Mouse (Mus musculus): Measurements from ENCODE around the gene Acaa1a. TPM values are rescaled to one million over a fixed set of nuclear protein-coding genes. Genes with fewer than 3 reads are reported as not detected.

Acaa1a gene
- polyA plus RNA-seq, 1 experiment from 2014 or later: 125 TPM

DNA sequence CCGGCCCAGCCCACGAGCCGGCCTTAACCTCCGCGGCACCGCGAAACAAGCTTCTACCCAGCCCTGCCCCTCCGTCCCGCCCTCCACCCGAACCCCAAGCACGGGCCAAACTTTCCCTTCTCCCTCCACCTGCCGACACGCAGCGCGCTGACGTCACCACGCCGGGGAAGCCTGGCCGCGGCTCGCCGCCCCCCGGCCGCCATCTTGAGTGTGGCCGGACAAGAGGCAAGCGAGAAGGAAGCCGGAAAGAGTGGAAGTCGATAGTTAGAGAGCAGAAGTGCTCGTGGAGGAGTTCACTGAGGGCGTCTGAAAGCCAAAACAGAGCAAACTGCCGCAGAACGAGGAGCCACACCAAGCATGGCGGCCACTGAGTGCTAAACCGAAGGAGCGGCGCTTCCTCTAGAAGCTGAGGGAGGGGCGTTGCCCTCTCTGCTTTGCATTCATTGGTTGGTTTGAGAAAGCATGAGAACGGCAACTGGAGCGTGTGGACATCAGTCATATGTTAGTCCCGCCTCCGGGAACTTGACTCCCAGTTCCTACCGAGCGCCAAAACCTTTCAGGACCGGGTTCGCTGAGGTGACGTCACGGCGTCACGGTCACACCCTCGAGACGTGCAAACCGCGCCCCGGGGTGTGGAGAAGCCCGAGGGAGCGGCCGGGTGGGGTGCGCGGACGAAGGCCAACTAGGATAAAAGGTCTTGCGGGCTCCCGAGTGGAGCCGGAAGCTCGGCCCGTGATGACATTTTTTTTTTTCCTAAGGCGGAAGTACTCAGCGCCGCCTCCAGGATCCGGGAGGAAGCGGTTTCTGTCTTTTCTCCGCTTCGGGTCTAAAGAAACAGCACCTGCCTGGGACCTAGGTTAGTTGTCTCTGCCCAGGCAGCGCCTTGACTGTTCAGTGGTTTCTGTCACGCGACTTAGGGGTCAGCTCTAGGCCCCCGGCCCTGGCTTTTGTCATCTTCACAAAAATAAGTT lies 16.9 kb upstream of the Acaa1a start, which contains the start of gene Oxsr1:
Oxsr1 (minus strand) TSS at position 139 of the 971 bp plus-strand sequence.
- no peaks in the 10 kb centered on the region for H3K27me3 ChIP-seq
- H3K9ac ChIP-seq: peak within 1 kb of the TSS; percentile 83
- under 1% methylated on average over 76 of the region's 76 CpGs for WGBS
- H3K4me3 ChIP-seq: peak within 1 kb of the TSS; percentile 85
- H3K4me2 ChIP-seq: peak within 1 kb of the TSS; percentile 88
- peak within 1 kb of the TSS; percentile 94 for H3K27ac ChIP-seq (replicated peaks)
- no peaks in the 10 kb centered on the region for H3K9me3 ChIP-seq
- peaks cover 30% of the 10 kb centered on the region for H3K4me1 ChIP-seq (replicated peaks)
- H3K36me3 ChIP-seq: no peaks in the 10 kb centered on the region
- peak; percentile 99 for ATAC-seq (ENCODE audit: low FRiP score, low read depth)

DNA sequence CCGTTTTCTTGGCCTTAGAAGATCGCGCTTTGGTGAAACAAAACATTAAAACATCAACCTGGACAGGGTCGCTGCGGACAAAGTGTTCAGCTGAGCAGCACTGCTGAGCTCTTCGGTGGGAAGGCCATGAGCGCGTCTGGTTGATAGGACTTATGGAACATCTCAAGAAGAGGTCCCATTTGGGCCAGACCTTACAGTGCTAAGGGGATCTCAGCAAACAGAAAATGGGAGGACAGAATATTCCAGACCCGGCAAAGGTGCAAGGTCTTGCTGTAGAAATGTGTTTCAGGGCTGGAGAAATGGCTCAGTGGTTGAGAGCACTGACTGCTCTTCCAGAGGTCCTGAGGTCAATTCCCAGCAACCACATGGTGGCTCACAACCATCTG lies 16.2 kb upstream of the Acaa1a start:
- Histone ChIP-seq H3K4me1 (replicated peaks) (peaks cover 30% of the 10 kb centered on the region), H3K9me3 (no peaks in the 10 kb centered on the region), H3K27ac (replicated peaks) (peak overlapping the region; percentile 94), H3K9ac (peak overlapping the region; percentile 74), H3K27me3 (no peaks in the 10 kb centered on the region), H3K4me3 (peak overlapping the region; percentile 85), H3K4me2 (peak overlapping the region; percentile 88), H3K36me3 (no peaks in the 10 kb centered on the region)
- WGBS: 8% methylated on average over 9 of the region's 9 CpGs
- no peak for ATAC-seq (ENCODE audit: low FRiP score, low read depth)

DNA sequence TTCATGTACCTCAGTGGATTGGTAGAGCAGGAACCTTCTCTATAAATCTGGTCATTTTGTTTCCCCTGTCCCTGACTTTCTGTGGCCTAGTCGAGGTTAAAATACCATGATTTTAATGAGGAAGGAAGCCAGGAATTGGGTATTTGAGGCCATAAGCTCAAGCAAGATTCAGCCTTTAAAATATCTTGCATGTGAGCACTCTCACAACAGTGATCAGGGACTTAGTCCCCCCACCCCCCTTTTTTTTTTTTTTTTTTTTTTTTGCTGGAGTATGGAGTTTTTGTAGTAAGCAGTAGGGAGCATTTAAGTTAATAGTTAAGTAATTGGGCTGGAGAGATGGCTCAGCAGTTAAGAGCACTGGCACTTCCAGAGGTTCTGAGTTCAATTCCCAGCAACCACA lies 15.3 kb upstream of the Acaa1a start:
- H3K4me2 ChIP-seq: no peak overlapping the region
- H3K36me3 ChIP-seq: no peaks in the 10 kb centered on the region
- ATAC-seq (ENCODE audit: low FRiP score, low read depth): no peak
- H3K4me1 ChIP-seq (replicated peaks): peaks cover 30% of the 10 kb centered on the region
- 82% methylated on average over 1 of the region's 1 CpGs for WGBS
- H3K9me3 ChIP-seq: no peaks in the 10 kb centered on the region
- no peak overlapping the region for H3K4me3 ChIP-seq
- no peaks in the 10 kb centered on the region for H3K27me3 ChIP-seq
- H3K27ac ChIP-seq (replicated peaks): no peak overlapping the region
- H3K9ac ChIP-seq: no peak overlapping the region

DNA sequence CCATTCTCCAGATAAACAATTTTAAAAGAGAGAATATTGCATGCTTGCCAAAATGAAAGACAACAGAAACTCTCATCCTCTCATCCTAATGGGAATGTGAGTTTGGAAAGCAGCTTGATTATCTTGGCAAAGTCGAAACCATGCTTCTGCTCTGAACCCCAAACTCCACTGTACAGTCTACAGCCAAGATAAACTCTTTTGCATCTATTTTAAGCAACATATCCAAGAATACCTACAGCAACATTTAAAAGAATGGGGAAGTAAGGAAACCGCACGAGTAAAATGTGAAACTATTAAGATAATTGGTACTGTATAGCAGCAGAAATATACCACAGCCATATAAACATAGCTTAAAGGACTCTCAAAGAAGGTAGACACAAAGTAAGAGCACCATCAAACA lies 11.0 kb upstream of the Acaa1a start:
- WGBS: 85% methylated on average over 3 of the region's 3 CpGs

DNA sequence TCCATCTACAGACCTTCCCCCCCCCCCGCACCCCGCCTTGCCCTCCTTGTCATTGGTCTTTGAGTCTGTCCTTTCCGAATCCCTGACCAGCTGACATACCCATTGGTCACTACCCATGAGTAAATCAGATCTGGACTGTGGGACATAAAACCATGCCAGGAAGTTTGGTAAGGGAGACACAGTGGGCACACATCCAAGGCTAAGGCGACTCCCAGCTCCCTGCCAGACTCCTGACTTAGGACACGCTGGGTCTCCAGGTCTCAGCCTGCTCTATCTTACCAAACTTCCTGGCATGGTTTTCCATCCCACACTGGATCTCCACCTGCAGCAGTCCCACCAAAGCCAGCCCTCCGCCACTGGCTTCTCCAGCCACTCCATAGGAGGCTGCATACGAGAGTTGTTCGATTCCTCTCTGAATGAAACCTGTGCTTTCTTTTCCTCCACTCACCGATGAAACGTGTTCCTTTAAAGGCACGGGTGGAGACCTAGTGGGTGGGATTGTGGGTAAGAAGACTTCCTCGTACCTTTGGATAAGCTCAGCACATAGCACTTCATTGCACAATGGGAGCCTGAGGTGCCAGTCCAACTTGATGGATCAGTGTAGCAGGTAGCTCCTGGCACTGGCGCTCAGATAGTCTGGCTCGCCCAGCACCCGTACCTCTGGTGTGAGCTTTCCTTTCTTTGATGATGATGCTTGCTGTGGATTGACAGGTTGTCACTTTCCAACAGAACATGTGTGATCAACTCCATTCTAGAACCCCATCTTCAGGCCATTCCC lies 9.1 kb upstream of the Acaa1a start:
- 90% methylated on average over 15 of the region's 15 CpGs for WGBS
- Histone ChIP-seq H3K9ac (no peak overlapping the region), H3K36me3 (no peaks in the 10 kb centered on the region), H3K9me3 (no peaks in the 10 kb centered on the region), H3K4me3 (no peak overlapping the region), H3K27ac (replicated peaks) (no peak overlapping the region), H3K27me3 (no peaks in the 10 kb centered on the region), H3K4me2 (no peak overlapping the region), H3K4me1 (replicated peaks) (no peaks in the 10 kb centered on the region)
- no peak for ATAC-seq (ENCODE audit: low FRiP score, low read depth)

More for the DNA sequence above, 11.0 kb upstream of the Acaa1a start:
- H3K27ac ChIP-seq (replicated peaks): no peak overlapping the region
- no peak overlapping the region for H3K9ac ChIP-seq
- H3K9me3 ChIP-seq: no peaks in the 10 kb centered on the region
- no peak for ATAC-seq (ENCODE audit: low FRiP score, low read depth)
- no peak overlapping the region for H3K4me3 ChIP-seq
- H3K27me3 ChIP-seq: no peaks in the 10 kb centered on the region
- no peak overlapping the region for H3K4me2 ChIP-seq
- peaks cover 4% of the 10 kb centered on the region; the same call in 1 of the 2 replicates for H3K4me1 ChIP-seq (replicated peaks)
- no peaks in the 10 kb centered on the region for H3K36me3 ChIP-seq

DNA sequence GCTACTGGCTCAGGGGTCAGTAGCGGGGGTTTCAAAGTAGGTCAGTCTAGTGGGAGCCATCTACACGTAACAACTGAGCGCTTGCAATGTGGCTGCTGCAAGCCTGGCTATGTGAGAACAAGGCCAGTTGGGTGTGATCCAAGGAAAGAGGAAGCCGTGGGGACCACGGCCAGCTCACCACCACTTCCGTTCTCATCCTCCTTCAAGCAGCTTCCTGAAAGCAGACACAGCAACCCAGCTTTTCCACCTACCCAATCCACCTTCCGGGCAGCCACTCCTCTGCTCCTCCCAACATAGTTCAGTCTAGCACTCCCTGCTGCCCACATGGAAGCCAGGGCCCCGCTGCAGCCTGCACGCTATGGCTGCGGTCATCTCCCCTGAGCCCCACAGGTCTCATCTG lies 5.2 kb upstream of the Acaa1a start:
- H3K4me3 ChIP-seq: no peak overlapping the region
- 70% methylated on average over 10 of the region's 10 CpGs for WGBS
- H3K27me3 ChIP-seq: 0 out of 2 replicates have a peak, but pooled peaks cover 4% of the 10 kb centered on the region
- H3K9ac ChIP-seq: no peak overlapping the region
- no peak overlapping the region for H3K27ac ChIP-seq (replicated peaks)
- H3K4me2 ChIP-seq: no peak overlapping the region
- H3K36me3 ChIP-seq: no peaks in the 10 kb centered on the region
- ATAC-seq (ENCODE audit: low FRiP score, low read depth): no peak
- H3K9me3 ChIP-seq: no peaks in the 10 kb centered on the region
- H3K4me1 ChIP-seq (replicated peaks): peaks cover 4% of the 10 kb centered on the region; the same call in 1 of the 2 replicates

DNA sequence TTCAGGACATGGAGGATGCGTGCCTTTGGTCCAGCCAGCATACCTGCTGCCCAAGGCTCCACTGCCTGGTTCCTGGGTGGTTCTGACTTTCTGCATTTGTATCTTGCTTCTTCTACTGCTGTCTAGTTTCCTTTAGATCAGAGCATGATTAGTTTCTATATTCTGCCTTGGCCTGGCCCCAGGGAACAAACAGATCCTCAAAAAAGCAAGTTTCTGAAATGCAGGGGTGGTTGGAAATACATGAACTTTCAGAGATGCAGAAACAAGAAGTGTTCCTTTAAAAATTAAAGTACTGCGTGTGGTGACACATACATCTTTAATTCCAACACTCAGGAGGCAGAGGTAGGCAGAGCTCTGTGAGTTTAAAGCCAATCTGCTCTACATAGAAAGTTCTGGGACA lies 4.6 kb upstream of the Acaa1a start:
- WGBS: 87% methylated on average over 2 of the region's 2 CpGs
- ATAC-seq (ENCODE audit: low FRiP score, low read depth): no peak
- no peak overlapping the region for H3K9ac ChIP-seq
- H3K4me1 ChIP-seq (replicated peaks): peaks cover 9% of the 10 kb centered on the region
- no peak overlapping the region for H3K27ac ChIP-seq (replicated peaks)
- H3K4me2 ChIP-seq: no peak overlapping the region
- H3K27me3 ChIP-seq: 0 out of 2 replicates have a peak, but pooled peaks cover 4% of the 10 kb centered on the region
- H3K4me3 ChIP-seq: no peak overlapping the region
- no peaks in the 10 kb centered on the region for H3K9me3 ChIP-seq
- no peaks in the 10 kb centered on the region for H3K36me3 ChIP-seq

DNA sequence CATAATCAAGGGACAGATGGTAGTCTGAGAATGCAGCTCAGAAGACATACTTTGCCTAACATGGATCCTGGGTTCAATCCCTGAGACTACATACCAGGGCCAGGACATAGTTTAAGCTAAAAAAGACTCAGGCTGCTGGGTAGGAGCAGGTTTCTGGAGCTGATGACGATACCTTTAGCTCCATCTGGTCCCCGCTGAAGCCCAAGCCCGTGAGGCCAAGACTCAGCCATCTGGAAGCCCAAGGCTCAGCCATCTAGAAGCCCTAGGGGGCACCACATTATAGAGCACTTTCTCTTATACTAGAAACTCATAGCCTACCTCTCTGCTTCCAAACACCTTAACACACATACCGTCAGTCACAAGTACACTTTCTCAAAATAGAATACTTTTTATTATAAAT lies 3.9 kb upstream of the Acaa1a start:
- Histone ChIP-seq H3K27ac (replicated peaks) (no peak overlapping the region), H3K4me1 (replicated peaks) (peaks cover 16% of the 10 kb centered on the region), H3K27me3 (0 out of 2 replicates have a peak, but pooled peaks cover 4% of the 10 kb centered on the region), H3K4me2 (no peak overlapping the region), H3K9ac (no peak overlapping the region), H3K36me3 (no peaks in the 10 kb centered on the region), H3K4me3 (no peak overlapping the region), H3K9me3 (no peaks in the 10 kb centered on the region)
- WGBS: 82% methylated on average over 4 of the region's 4 CpGs
- ATAC-seq (ENCODE audit: low FRiP score, low read depth): no peak

DNA sequence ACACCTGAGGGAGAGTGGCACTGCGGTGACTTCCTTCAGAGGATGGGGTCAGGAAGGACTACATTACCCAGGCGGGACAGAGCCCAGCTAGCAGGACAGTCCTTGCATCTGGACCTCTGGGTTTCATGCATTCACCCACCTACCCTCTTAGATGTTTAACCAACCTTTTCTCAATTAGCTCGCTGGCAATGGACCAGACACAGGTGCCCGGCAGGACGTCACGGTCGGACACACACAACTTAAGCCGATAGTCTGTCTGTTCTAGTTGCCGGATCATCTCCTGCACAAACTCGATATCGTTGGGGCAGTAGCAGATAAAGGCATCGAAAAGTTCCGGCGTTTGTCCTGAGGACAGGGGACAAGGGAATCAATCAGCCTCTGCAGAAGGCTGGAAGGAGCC lies 1.6 kb upstream of the Acaa1a start:
- whole genome bisulfite sequencing: 93% methylated on average over 14 of the region's 14 CpGs
- Histone ChIP-seq H3K4me2 (no peak overlapping the region), H3K27ac (replicated peaks) (no peak overlapping the region), H3K4me1 (replicated peaks) (peaks cover 31% of the 10 kb centered on the region), H3K4me3 (no peak overlapping the region), H3K27me3 (0 out of 2 replicates have a peak, but pooled peaks cover 4% of the 10 kb centered on the region), H3K9ac (no peak overlapping the region), H3K36me3 (no peaks in the 10 kb centered on the region), H3K9me3 (no peaks in the 10 kb centered on the region)
- no peak for ATAC-seq (ENCODE audit: low FRiP score, low read depth)

DNA sequence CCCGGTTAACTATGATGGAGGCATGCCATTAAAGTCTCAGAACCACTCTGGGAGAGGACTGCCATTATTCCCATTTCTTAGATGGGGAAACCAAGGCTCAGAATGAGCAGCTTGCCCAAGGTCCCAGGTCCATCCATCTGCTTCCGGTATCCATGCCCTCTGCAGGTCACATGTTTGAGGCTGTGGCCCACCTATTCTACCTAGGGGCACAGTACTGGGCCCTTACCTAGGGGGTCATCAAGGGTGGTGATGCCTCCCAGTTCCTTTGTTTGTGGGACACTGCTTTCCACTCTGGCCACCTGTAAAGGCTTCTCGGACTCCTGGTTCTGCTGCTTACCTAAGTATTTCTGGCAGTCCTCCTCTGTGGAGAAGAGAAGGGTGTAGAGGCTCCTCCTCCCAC lies 1.1 kb upstream of the Acaa1a start:
- H3K9me3 ChIP-seq: no peaks in the 10 kb centered on the region
- no peak overlapping the region for H3K4me3 ChIP-seq
- peaks cover 33% of the 10 kb centered on the region for H3K4me1 ChIP-seq (replicated peaks)
- WGBS: 91% methylated on average over 3 of the region's 3 CpGs
- no peak overlapping the region for H3K4me2 ChIP-seq
- H3K9ac ChIP-seq: no peak overlapping the region
- 0 out of 2 replicates have a peak, but pooled peaks cover 4% of the 10 kb centered on the region for H3K27me3 ChIP-seq
- H3K27ac ChIP-seq (replicated peaks): no peak overlapping the region
- H3K36me3 ChIP-seq: no peaks in the 10 kb centered on the region
- ATAC-seq (ENCODE audit: low FRiP score, low read depth): no peak

DNA sequence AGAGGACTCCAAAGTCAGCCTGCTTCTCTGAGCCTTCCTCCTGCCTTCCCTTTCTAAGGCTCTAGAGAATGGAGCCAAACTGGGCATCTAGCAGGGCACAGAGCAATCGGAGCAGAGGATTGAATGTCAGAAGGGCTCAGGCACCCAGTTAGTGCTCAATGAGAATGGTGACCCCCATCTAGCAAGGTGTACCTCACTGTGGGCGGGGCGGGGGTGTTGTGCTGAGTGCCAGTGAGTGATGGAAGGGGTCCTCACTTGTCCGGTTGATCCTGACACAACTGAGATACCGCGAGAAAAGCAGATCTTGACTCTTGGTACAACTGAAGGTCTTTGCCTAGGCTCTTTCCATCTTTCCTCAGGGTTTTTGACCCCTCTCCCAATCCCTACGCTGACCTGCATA lies 370 bp upstream of the Acaa1a start:
- Histone ChIP-seq H3K4me2 (peak overlapping the region; percentile 83), H3K27ac (replicated peaks) (no peak overlapping the region), H3K27me3 (0 out of 2 replicates have a peak, but pooled peaks cover 4% of the 10 kb centered on the region), H3K9ac (peak overlapping the region; percentile 29; the same call in 1 of the 2 replicates), H3K4me1 (replicated peaks) (peaks cover 33% of the 10 kb centered on the region), H3K9me3 (no peaks in the 10 kb centered on the region), H3K36me3 (peaks cover 6% of the 10 kb centered on the region; the same call in 1 of the 2 replicates), H3K4me3 (peak overlapping the region; percentile 93)
- 58% methylated on average over 7 of the region's 7 CpGs for WGBS
- no peak for ATAC-seq (ENCODE audit: low FRiP score, low read depth)

DNA sequence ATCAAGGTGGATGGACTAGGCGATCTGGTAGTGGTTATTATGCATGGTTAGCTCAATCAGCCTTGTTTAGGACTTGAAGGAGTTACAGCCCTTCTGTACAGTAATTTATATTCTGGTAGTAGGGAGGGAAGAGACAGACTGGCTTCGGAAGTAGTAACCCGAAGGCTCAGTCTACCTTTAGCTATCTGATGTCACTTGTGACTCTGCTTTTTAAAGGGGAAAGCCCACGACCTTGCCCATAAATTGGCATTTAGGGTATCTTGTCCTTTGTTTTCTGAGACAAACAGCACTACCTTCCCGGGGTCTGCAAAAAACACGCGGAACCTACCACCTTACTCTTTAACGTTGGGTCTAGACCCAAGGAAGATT lies 720 bp downstream of the Acaa1a start:
- peaks cover 33% of the 10 kb centered on the region for H3K4me1 ChIP-seq (replicated peaks)
- H3K36me3 ChIP-seq: peaks cover 15% of the 10 kb centered on the region
- H3K4me3 ChIP-seq: peak overlapping the region; percentile 93
- ATAC-seq (ENCODE audit: low FRiP score, low read depth): no peak
- no peaks in the 10 kb centered on the region for H3K9me3 ChIP-seq
- 7% methylated on average over 8 of the region's 8 CpGs for WGBS
- peak overlapping the region; percentile 83 for H3K4me2 ChIP-seq
- 0 out of 2 replicates have a peak, but pooled peaks cover 4% of the 10 kb centered on the region for H3K27me3 ChIP-seq
- H3K27ac ChIP-seq (replicated peaks): peak overlapping the region; percentile 92
- H3K9ac ChIP-seq: peak overlapping the region; percentile 94; the same call in 1 of the 2 replicates

Data from hindbrain, embryonic 15.5 days (tissue).